Mouse (Mus musculus): ENCODE results near the gene Tek.
"Not testable (repeated sequence)": the region's sequence is repeated elsewhere in the genome, so short reads cannot be mapped to it uniquely, and the experiment has no call there.

Gene Tek

GRCm38 (mm10) chr4:94738838-94739731 is at the start of gene Tek:
TSS of gene Tek (plus strand) at chr4:94739289.
- in situ Hi-C loops (cut with MboI; ENCODE audit: low sequenced_read_pairs) = no loop called here

- in situ Hi-C loops (cut with MboI; ENCODE audit: low sequenced_read_pairs) = not testable (repeated sequence)
Observed at GRCm38 (mm10) chr4:94689804-94690203, 49.3 kb upstream of the Tek start.

DNA sequence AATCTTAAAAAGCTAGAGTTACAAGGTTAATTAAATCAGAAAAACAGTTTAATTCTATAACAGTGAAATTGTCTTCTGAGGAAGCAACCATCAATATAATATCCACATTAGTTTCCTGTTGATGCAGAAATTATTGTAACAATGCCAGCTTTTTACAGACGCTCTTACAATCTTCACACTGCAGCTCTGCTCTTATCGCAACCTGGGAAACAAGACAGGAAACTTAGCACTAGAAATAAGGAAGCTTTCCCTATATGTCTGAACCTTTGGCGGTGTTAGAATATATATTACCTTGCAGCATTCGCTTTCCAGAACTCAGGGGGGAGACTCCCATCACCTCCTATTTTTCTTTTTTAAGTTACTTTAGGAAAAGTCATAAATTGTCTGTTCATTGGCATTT is 48.0 kb upstream of the Tek start:
- in situ Hi-C loops (cut with MboI; ENCODE audit: low sequenced_read_pairs) = no loop called here

GRCm38 (mm10) chr4:94692175-94692574 is 46.9 kb upstream of the Tek start:
- in situ Hi-C loops (cut with MboI; ENCODE audit: low sequenced_read_pairs) = no loop called here

GRCm38 (mm10) chr4:94696368-94696767 is 42.7 kb upstream of the Tek start:
- in situ Hi-C loops (cut with MboI; ENCODE audit: low sequenced_read_pairs) = no loop called here

GRCm38 (mm10) chr4:94711002-94711401 is 28.1 kb upstream of the Tek start:
- in situ Hi-C loops (cut with MboI; ENCODE audit: low sequenced_read_pairs) = no loop called here

DNA sequence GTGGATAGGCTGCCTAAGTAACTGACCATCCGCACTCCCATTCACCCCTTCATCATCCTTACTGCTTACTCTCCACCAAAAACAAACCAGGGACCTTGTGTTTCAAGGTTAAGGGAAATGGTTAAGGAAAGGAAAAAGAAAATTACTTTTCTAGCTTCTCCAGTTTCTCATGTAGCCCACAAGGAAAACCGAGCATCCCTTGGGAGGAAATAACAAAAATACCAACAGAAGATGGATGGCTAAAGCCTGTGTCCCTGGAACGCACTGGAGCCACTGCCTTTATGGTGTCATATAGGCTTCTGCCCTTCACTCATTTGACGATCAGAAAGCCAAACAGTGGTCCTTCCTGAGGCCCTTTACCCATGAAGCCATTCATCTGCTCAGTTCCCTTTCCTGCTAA is 27.7 kb upstream of the Tek start:
- in situ Hi-C loops (cut with MboI; ENCODE audit: low sequenced_read_pairs) = no loop called here

GRCm38 (mm10) chr4:94713741-94714140 is 25.3 kb upstream of the Tek start:
- in situ Hi-C loops (cut with MboI; ENCODE audit: low sequenced_read_pairs) = no loop called here

DNA sequence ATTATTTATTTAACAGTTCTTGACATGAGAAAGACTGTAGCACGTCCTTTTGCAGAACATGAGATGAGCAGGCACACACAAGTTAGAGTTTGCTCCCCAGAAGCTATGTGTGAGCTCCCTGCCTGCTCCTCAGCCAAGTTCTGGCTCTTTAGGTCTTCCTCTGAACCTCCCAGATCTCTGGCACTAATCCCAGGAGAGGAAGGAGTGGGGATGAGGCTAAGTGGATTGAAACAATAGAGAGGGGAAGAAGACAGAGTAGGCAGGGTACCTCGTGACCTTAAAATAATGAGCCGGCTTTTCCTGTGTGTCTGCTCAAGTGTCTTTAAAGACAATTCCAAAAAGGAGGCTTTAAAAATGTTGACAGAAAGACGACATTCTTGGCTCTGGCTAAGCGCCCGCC is 23.9 kb upstream of the Tek start:
- in situ Hi-C loops (cut with MboI; ENCODE audit: low sequenced_read_pairs) = no loop called here

DNA sequence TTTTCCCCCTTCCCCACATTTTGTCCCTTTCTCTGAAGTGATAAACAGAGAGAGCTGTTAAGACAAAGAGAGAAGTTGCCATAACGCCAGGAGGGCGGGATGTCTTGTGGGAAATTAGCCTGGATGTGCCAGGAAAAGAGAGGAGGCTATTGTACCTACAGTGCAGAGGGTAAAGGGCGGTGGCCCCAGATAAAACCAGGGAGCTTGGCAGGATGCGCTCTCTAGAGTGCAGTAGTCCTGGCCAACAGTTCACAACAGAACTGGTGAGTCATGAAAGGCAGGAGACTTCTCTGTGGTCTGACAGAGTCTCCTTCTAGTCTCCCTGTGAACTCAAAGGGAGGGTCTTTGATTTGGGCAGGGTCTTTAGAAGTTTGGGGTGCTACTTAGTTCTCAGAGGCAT is 13.3 kb upstream of the Tek start:
- in situ Hi-C loops (cut with MboI; ENCODE audit: low sequenced_read_pairs) = no loop called here

GRCm38 (mm10) chr4:94732721-94733120 is 6.4 kb upstream of the Tek start:
- in situ Hi-C loops (cut with MboI; ENCODE audit: low sequenced_read_pairs) = no loop called here

GRCm38 (mm10) chr4:94737326-94738295 is 1.5 kb upstream of the Tek start:
- in situ Hi-C loops (cut with MboI; ENCODE audit: low sequenced_read_pairs) = no loop called here

- in situ Hi-C loops (cut with MboI; ENCODE audit: low sequenced_read_pairs) = no loop called here
Observed at GRCm38 (mm10) chr4:94741824-94742223, 2.7 kb downstream of the Tek start.

GRCm38 (mm10) chr4:94745749-94746148 is 6.7 kb downstream of the Tek start:
- in situ Hi-C loops (cut with MboI; ENCODE audit: low sequenced_read_pairs) = no loop called here

- in situ Hi-C loops (cut with MboI; ENCODE audit: low sequenced_read_pairs) = no loop called here
Observed at GRCm38 (mm10) chr4:94746387-94746811, 7.3 kb downstream of the Tek start.

GRCm38 (mm10) chr4:94747338-94747737 is 8.2 kb downstream of the Tek start:
- in situ Hi-C loops (cut with MboI; ENCODE audit: low sequenced_read_pairs) = no loop called here

DNA sequence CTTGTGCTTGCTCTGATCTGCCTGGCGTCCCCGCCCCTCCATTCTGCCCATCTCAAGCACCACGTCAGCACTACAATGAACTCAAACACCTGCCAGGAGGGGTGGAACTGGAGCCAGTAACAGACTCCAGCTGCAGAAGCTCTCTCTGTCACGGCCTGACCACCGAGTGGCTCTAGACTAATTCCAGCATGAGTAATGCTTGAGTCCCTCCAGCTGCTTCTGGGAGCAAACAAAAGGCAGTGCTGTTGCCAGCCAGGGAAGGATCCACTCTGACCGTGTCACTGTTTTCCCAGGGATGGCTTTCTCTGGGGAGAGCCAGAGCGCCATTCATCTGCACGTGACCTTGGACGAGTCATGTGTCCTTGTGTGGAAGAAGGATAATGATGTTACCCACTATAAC is 13.4 kb downstream of the Tek start:
- in situ Hi-C loops (cut with MboI; ENCODE audit: low sequenced_read_pairs) = no loop called here

DNA sequence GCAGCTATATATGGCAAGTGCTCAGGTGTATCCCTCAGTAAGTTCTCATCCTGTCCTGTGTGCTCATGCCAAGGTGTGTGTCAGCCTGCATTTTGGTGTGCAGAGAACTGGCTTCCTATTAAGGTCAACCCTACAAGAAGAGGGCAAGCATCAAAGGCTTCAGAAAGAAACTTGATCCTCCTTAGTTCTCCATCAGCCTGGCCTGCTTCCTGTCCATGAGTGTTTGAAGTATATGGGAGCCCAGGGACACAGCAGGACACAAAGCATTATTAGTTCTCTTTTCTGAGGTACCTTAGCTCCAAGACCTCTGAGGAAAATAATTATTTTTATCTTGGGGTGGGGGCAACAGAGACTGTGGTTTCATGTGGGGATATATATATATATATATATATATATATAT is 26.1 kb downstream of the Tek start:
- in situ Hi-C loops (cut with MboI; ENCODE audit: low sequenced_read_pairs) = no loop called here

- in situ Hi-C loops (cut with MboI; ENCODE audit: low sequenced_read_pairs) = no loop called here
Observed at GRCm38 (mm10) chr4:94766176-94766575, 27.1 kb downstream of the Tek start.

GRCm38 (mm10) chr4:94768624-94769023 is 29.5 kb downstream of the Tek start:
- in situ Hi-C loops (cut with MboI; ENCODE audit: low sequenced_read_pairs) = no loop called here

DNA sequence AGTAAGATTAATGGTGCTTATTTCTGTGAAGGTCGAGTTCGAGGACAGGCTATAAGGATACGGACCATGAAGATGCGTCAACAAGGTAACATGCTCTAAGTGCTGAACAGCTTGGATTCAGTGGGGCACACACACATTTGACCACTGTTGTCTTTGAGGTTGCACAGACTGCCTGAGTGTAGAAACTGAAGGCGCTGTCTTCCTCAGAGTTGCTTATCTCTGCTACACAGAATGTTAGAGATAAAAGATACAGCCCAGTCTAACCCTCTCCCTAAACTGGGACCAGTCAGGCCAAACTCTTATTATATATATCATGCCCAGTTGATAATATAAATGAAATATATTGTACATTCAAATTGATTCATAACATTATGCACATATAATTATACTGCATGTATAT is 42.0 kb downstream of the Tek start:
- in situ Hi-C loops (cut with MboI; ENCODE audit: low sequenced_read_pairs) = no loop called here

- in situ Hi-C loops (cut with MboI; ENCODE audit: low sequenced_read_pairs) = no loop called here
Observed at GRCm38 (mm10) chr4:94785921-94786320, 46.8 kb downstream of the Tek start.
